Mouse (Mus musculus) MEL (cell line): Measurements from ENCODE around the gene Clec3a. TPM values are rescaled to one million over a fixed set of nuclear protein-coding genes. Genes with fewer than 3 reads are reported as not detected.

Source experiments
- DNase-seq: peaks from one replicate; pipeline ENCODE4 v3.0.0; 2011; ENCODE audit warnings: low read depth, low spot score
- H3K27ac ChIP-seq: 2 replicates; pipeline ENCODE4 v1.5.1; 2012; ENCODE audit warnings: low read depth, mild to moderate bottlenecking, control low read depth, low read length, moderate library complexity; ENCODE audit not compliant: control insufficient read depth
- H3K27me3 ChIP-seq, 2 experiments: fragments of 150-350 bp in 1 of 2; sonication (generic) in 1 of 2; 2 replicates each; pipeline ENCODE4 v1.6.1; 2012; ENCODE audit warnings: low read length in 2 of 2, mild to moderate bottlenecking in 2 of 2, improper control_type of control experiment in 1 of 2, moderate library complexity in 1 of 2; ENCODE audit not compliant: insufficient read depth in 2 of 2, control insufficient read depth in 1 of 2
- H3K36me3 ChIP-seq, 2 experiments: 2 replicates each; pipeline ENCODE4 v1.6.1; 2012 to 2014; ENCODE audit warnings: low read length in 2 of 2, improper control_type of control experiment in 1 of 2, inconsistent platforms in 1 of 2, mild to moderate bottlenecking in 1 of 2; ENCODE audit not compliant: insufficient read depth in 2 of 2, control insufficient read depth in 1 of 2
- H3K4me1 ChIP-seq, 2 experiments: fragments of 150-350 bp in 1 of 2; sonication (generic) in 1 of 2; 2 replicates each; pipeline ENCODE4 v1.6.1; 2012; ENCODE audit warnings: low read length in 2 of 2, improper control_type of control experiment in 1 of 2, mild to moderate bottlenecking in 1 of 2; ENCODE audit not compliant: insufficient read depth in 2 of 2, control insufficient read depth in 1 of 2
- H3K4me3 ChIP-seq, 2 experiments: fragments of 150-350 bp in 1 of 2; sonication (generic) in 1 of 2; 2 replicates each; pipeline ENCODE4 v1.5.1; 2012; ENCODE audit warnings: low read depth in 2 of 2, low read length in 2 of 2, mild to moderate bottlenecking in 2 of 2, moderate library complexity in 2 of 2, control low read depth in 1 of 2, improper control_type of control experiment in 1 of 2; ENCODE audit not compliant: control insufficient read depth in 1 of 2, insufficient read depth in 1 of 2
- H3K79me2 ChIP-seq: 2 replicates; pipeline ENCODE4 v1.6.1; 2012; ENCODE audit warnings: mild to moderate bottlenecking, low read length, moderate library complexity; ENCODE audit not compliant: control insufficient read depth, poor library complexity, insufficient read depth
- H3K9ac ChIP-seq: 2 replicates; pipeline ENCODE4 v1.6.1; 2012; ENCODE audit warnings: low read depth, mild to moderate bottlenecking, control low read depth, low read length, moderate library complexity; ENCODE audit not compliant: control insufficient read depth, poor library complexity, severe bottlenecking
- H3K9me3 ChIP-seq: fragments of 150-350 bp; sonication (generic); replicated peaks from 2 replicates; pipeline ENCODE4 v1.6.1; 2012; ENCODE audit warnings: mild to moderate bottlenecking, low read length, improper control_type of control experiment, moderate library complexity; ENCODE audit not compliant: insufficient read depth
- BHLHE40 ChIP-seq: IDR thresholded peaks from 2 replicates; pipeline ENCODE4 v1.6.1; 2012; ENCODE audit warnings: low read depth, mild to moderate bottlenecking, inconsistent platforms, low read length, improper control_type of control experiment, borderline replicate concordance
- CHD1 ChIP-seq: IDR thresholded peaks from 2 replicates; pipeline ENCODE4 v1.6.1; 2012; ENCODE audit warnings: low read depth, mild to moderate bottlenecking, inconsistent platforms, low read length, improper control_type of control experiment
- CHD2 ChIP-seq: IDR thresholded peaks from 2 replicates; pipeline ENCODE4 v1.6.1; 2011; ENCODE audit warnings: low read length, improper control_type of control experiment
- CTCF ChIP-seq, 3 experiments: IDR thresholded peaks in 2 of 3; conservative IDR thresholded peaks in 1 of 3; 2 replicates each; pipeline ENCODE4 v1.5.1; 2011 to 2012; ENCODE audit warnings: low read length in 3 of 3, low read depth in 2 of 3, mild to moderate bottlenecking in 2 of 3, improper control_type of control experiment in 1 of 3, inconsistent platforms in 1 of 3, mixed read lengths in 1 of 3, moderate library complexity in 1 of 3; ENCODE audit not compliant: control insufficient read depth in 1 of 3, insufficient read depth in 1 of 3, poor library complexity in 1 of 3, severe bottlenecking in 1 of 3
- ELF1 ChIP-seq: IDR thresholded peaks from 2 replicates; pipeline ENCODE4 v1.6.1; 2014; ENCODE audit warnings: low read depth, mild to moderate bottlenecking, inconsistent platforms, low read length, improper control_type of control experiment, moderate library complexity
- GABPA ChIP-seq: IDR thresholded peaks from 2 replicates; pipeline ENCODE4 v1.6.1; 2012; ENCODE audit warnings: low read depth, mild to moderate bottlenecking, inconsistent platforms, low read length, improper control_type of control experiment, moderate library complexity
- GATA1 ChIP-seq: IDR thresholded peaks from 2 replicates; pipeline ENCODE4 v1.6.1; 2011; ENCODE audit warnings: low read depth, low read length, improper control_type of control experiment
- HCFC1 ChIP-seq: IDR thresholded peaks from 2 replicates; pipeline ENCODE4 v1.6.1; 2012; ENCODE audit warnings: low read depth, mild to moderate bottlenecking, inconsistent platforms, low read length, improper control_type of control experiment, moderate library complexity
- MAZ ChIP-seq: IDR thresholded peaks from 2 replicates; pipeline ENCODE4 v1.6.1; 2012; ENCODE audit warnings: low read depth, mild to moderate bottlenecking, inconsistent platforms, low read length, improper control_type of control experiment
- NELFE ChIP-seq: IDR thresholded peaks from 2 replicates; pipeline ENCODE4 v1.6.1; 2011; ENCODE audit warnings: low read depth, low read length, improper control_type of control experiment
- NRF1 ChIP-seq: IDR thresholded peaks from 2 replicates; pipeline ENCODE4 v1.6.1; 2014; ENCODE audit warnings: low read depth, mild to moderate bottlenecking, inconsistent platforms, low read length, improper control_type of control experiment, moderate library complexity; ENCODE audit not compliant: poor library complexity, insufficient read depth, severe bottlenecking
- POLR2A ChIP-seq, 2 experiments: IDR thresholded peaks; 2 replicates each; pipeline ENCODE4 v1.6.1; 2011 to 2012; ENCODE audit warnings: low read length in 2 of 2, mild to moderate bottlenecking in 2 of 2, control low read depth in 1 of 2, improper control_type of control experiment in 1 of 2, low read depth in 1 of 2, moderate library complexity in 1 of 2; ENCODE audit not compliant: control insufficient read depth in 1 of 2, insufficient read depth in 1 of 2, poor library complexity in 1 of 2
- POLR2AphosphoS2 ChIP-seq: IDR thresholded peaks from 2 replicates; pipeline ENCODE4 v1.6.1; 2011; ENCODE audit warnings: low read length, improper control_type of control experiment
- RCOR1 ChIP-seq: IDR thresholded peaks from 2 replicates; pipeline ENCODE4 v1.6.1; 2012; ENCODE audit warnings: low read depth, mild to moderate bottlenecking, inconsistent platforms, low read length, improper control_type of control experiment
- SMC3 ChIP-seq: IDR thresholded peaks from 2 replicates; pipeline ENCODE4 v1.6.1; 2011; ENCODE audit warnings: low read depth, low read length, improper control_type of control experiment
- TAL1 ChIP-seq: IDR thresholded peaks from 2 replicates; pipeline ENCODE4 v1.6.1; 2012; ENCODE audit warnings: mild to moderate bottlenecking, inconsistent platforms, low read length, moderate library complexity, mixed read lengths
- TBP ChIP-seq: IDR thresholded peaks from 2 replicates; pipeline ENCODE4 v1.8.0; 2011; ENCODE audit warnings: low read depth, low read length, improper control_type of control experiment
- UBTF ChIP-seq: IDR thresholded peaks from 2 replicates; pipeline ENCODE4 v1.6.1; 2012; ENCODE audit warnings: low read depth, mild to moderate bottlenecking, inconsistent platforms, low read length, improper control_type of control experiment, moderate library complexity, borderline replicate concordance; ENCODE audit not compliant: insufficient read depth
- USF2 ChIP-seq, 2 experiments: IDR thresholded peaks; 2 replicates each; pipeline ENCODE4 v1.6.1; 2011 to 2012; ENCODE audit warnings: improper control_type of control experiment in 2 of 2, low read length in 2 of 2, borderline replicate concordance in 1 of 2, inconsistent platforms in 1 of 2, low read depth in 1 of 2, mild to moderate bottlenecking in 1 of 2; ENCODE audit not compliant: insufficient read depth in 1 of 2
- ZKSCAN1 ChIP-seq: IDR thresholded peaks from 2 replicates; pipeline ENCODE4 v1.6.1; 2012; ENCODE audit warnings: low read depth, mild to moderate bottlenecking, inconsistent platforms, low read length, improper control_type of control experiment, moderate library complexity
- ZMIZ1 ChIP-seq: IDR thresholded peaks from 2 replicates; pipeline ENCODE4 v1.6.1; 2012; ENCODE audit warnings: low read depth, mild to moderate bottlenecking, inconsistent platforms, low read length, improper control_type of control experiment, moderate library complexity
- ZNF384 ChIP-seq: IDR thresholded peaks from 2 replicates; pipeline ENCODE4 v1.6.1; 2012; ENCODE audit warnings: low read depth, mild to moderate bottlenecking, inconsistent platforms, low read length, improper control_type of control experiment
- polyA plus RNA-seq, 2 experiments: library from polyadenylated mRNA; stranded (reverse) in 1 of 2; unstranded in 1 of 2; fragments of >175 nt in 1 of 2; fragments of >200 nt in 1 of 2; gene quantifications; 2 replicates each; pipeline versions ENCODE4 v1.2.1 to v1.2.4; 2012; ENCODE audit warnings: low replicate concordance in 2 of 2, low read depth in 1 of 2; ENCODE audit not compliant: insufficient read length in 2 of 2, insufficient read depth in 1 of 2, missing spikeins in 1 of 2
- total RNA-seq: library from RNA; depleted of rRNA; stranded (reverse); fragments of 300-350 nt; gene quantifications from 2 replicates; pipeline ENCODE4 v1.2.3, GENCODE M21; 2012

The Clec3a gene
- total and polyA plus RNA-seq, 3 experiments: not detected

- Histone ChIP-seq H3K4me1 (peaks cover 0 to 12% of the 10 kb centered on the region in 2 experiments; a peak in 1 of 4 replicates), H3K9me3 (no peaks in the 10 kb centered on the region), H3K36me3 (peaks cover 0 to 8% of the 10 kb centered on the region in 2 experiments; a peak in 1 of 4 replicates), H3K79me2 (no peaks in the 10 kb centered on the region; the same call in 1 of the 2 replicates), H3K9ac (peak overlapping the region; percentile 66), H3K4me3 (peak overlapping the region; percentile 43 to 71), H3K27me3 (no peaks in the 10 kb centered on the region), H3K27ac (no peak overlapping the region)
- TF ChIP-seq NRF1 (no peak), CTCF (IDR thresholded peaks at IDR 0.05 in 2 of 3, conservative IDR thresholded peaks at IDR 0.05 in 1 of 3; ENCODE audit: control insufficient read depth in 1 of 3, insufficient read depth in 1 of 3, low read depth in 2 of 3, low read length in 3 of 3, poor library complexity in 1 of 3, severe bottlenecking in 1 of 3) (peak in 2 of 3 experiments; percentile 15 to 36; a peak in 2 of 6 replicates)
- no peak for DNase-seq
These were observed 22.3 kb downstream of the Clec3a start for GRCm38 (mm10) chr8:114440205-114440589.

- peak; percentile 83 for DNase-seq
These were observed 23.7 kb downstream of the Clec3a start for GRCm38 (mm10) chr8:114441616-114442015.

GRCm38 (mm10) chr8:114446884-114447283 lies 29.0 kb downstream of the Clec3a start:
- Histone ChIP-seq H3K36me3 (no peaks in the 10 kb centered on the region), H3K4me1 (no peaks in the 10 kb centered on the region), H3K4me3 (no peak overlapping the region), H3K9me3 (no peaks in the 10 kb centered on the region), H3K27ac (no peak overlapping the region), H3K9ac (no peak overlapping the region), H3K79me2 (no peaks in the 10 kb centered on the region), H3K27me3 (no peaks in the 10 kb centered on the region)
- TF ChIP-seq NELFE: no peak
- no peak for TF ChIP-seq USF2 (IDR thresholded peaks at IDR 0.05; ENCODE audit: borderline replicate concordance in 1 of 2, insufficient read depth in 1 of 2, low read depth in 1 of 2, low read length in 2 of 2)
- no peak for TF ChIP-seq MAZ
- no peak for TF ChIP-seq RCOR1
- no peak for TF ChIP-seq BHLHE40
- no peak for TF ChIP-seq GATA1
- TF ChIP-seq SMC3: no peak
- no peak for TF ChIP-seq UBTF
- TF ChIP-seq ZMIZ1: no peak
- no peak for TF ChIP-seq CHD1
- TF ChIP-seq TBP: no peak
- TF ChIP-seq ZNF384: no peak
- TF ChIP-seq POLR2AphosphoS2: no peak
- no peak for TF ChIP-seq NRF1
- DNase-seq: no peak

More at GRCm38 (mm10) chr8:114441616-114442015, 23.7 kb downstream of the Clec3a start:
- H3K36me3 ChIP-seq: peaks cover 0 to 8% of the 10 kb centered on the region in 2 experiments; a peak in 1 of 4 replicates
- H3K9me3 ChIP-seq: no peaks in the 10 kb centered on the region
- peaks cover 0 to 12% of the 10 kb centered on the region in 2 experiments; a peak in 1 of 4 replicates for H3K4me1 ChIP-seq
- H3K79me2 ChIP-seq: no peaks in the 10 kb centered on the region; the same call in 1 of the 2 replicates
- TF ChIP-seq POLR2A (IDR thresholded peaks at IDR 0.05; ENCODE audit: control insufficient read depth in 1 of 2, insufficient read depth in 1 of 2, low read depth in 1 of 2, low read length in 2 of 2, poor library complexity in 1 of 2) (no peak), CTCF (IDR thresholded peaks at IDR 0.05 in 2 of 3, conservative IDR thresholded peaks at IDR 0.05 in 1 of 3; ENCODE audit: control insufficient read depth in 1 of 3, insufficient read depth in 1 of 3, low read depth in 2 of 3, low read length in 3 of 3, poor library complexity in 1 of 3, severe bottlenecking in 1 of 3) (peak; percentile 21 to 67 (median 50); a peak in 4 of 6 replicates), ZKSCAN1 (no peak), GATA1 (peak; percentile 24; the same call in 1 of the 2 replicates), CHD2 (no peak), UBTF (no peak), MAZ (no peak), RCOR1 (0 out of 2 replicates have a peak, but pooled peaks have one; percentile 14), ELF1 (no peak), HCFC1 (no peak), TAL1 (no peak), GABPA (no peak)
- no peak overlapping the region for H3K27ac ChIP-seq
- H3K27me3 ChIP-seq: no peaks in the 10 kb centered on the region
- H3K9ac ChIP-seq: no peak overlapping the region
- H3K4me3 ChIP-seq: no peak overlapping the region
